Mouse (Mus musculus) liver, embryonic 16.5 days (tissue): ENCODE measurements around the gene Rbfox2. TPM values are rescaled to one million over a fixed set of nuclear protein-coding genes. Genes with fewer than 3 reads are reported as not detected.
"Not testable (repeated sequence)": the region's sequence is repeated elsewhere in the genome, so short reads cannot be mapped to it uniquely, and the experiment has no call there.

ENCODE experiments used
- ATAC-seq: fragments of 200-750 bp; cut with Nextera tagmentation; 2 replicates; pipeline ENCODE4 v1.8.0; 2017; ENCODE audit warnings: low read depth, mild to moderate bottlenecking, moderate number of reproducible peaks, moderate library complexity
- H3K27ac ChIP-seq: fragments of 300-500 bp; sonication (generic); 2 replicates; pipeline ENCODE4 v1.5.1; 2014; ENCODE audit warnings: mild to moderate bottlenecking, low read length
- H3K27me3 ChIP-seq: fragments of 300-500 bp; sonication (generic); 2 replicates; pipeline ENCODE4 v1.6.1; 2014; ENCODE audit warnings: low read depth, low read length, mixed read lengths; ENCODE audit not compliant: control insufficient read depth, insufficient read depth
- H3K36me3 ChIP-seq: fragments of 300-500 bp; sonication (generic); 2 replicates; pipeline ENCODE4 v1.6.1; 2014; ENCODE audit warnings: mild to moderate bottlenecking; ENCODE audit not compliant: control insufficient read depth, insufficient read depth
- H3K4me1 ChIP-seq: fragments of 300-500 bp; sonication (generic); 2 replicates; pipeline ENCODE4 v1.6.1; 2014; ENCODE audit warnings: low read depth, low read length, mixed read lengths; ENCODE audit not compliant: control insufficient read depth
- H3K4me2 ChIP-seq: fragments of 300-500 bp; sonication (generic); 2 replicates; pipeline ENCODE4 v1.6.1; 2014; ENCODE audit warnings: low read depth, low read length, mixed read lengths
- H3K4me3 ChIP-seq: fragments of 300-500 bp; sonication (generic); 2 replicates; pipeline ENCODE4 v1.5.1; 2014; ENCODE audit warnings: low read depth, mild to moderate bottlenecking, low read length
- H3K9ac ChIP-seq: fragments of 300-500 bp; sonication (generic); 2 replicates; pipeline ENCODE4 v1.6.1; 2014; ENCODE audit warnings: low read depth, low read length
- H3K9me3 ChIP-seq: fragments of 300-500 bp; sonication (generic); replicated peaks from 2 replicates; pipeline ENCODE4 v1.6.1; 2016; ENCODE audit warnings: low read length; ENCODE audit not compliant: control insufficient read depth
- WGBS: fragments of 180-500 bp; shearing (Covaris S2); extraction: QIAGEN DNeasy Blood & Tissue Kit; methylation state at CpG from one replicate; pipeline ENCODE4 v1.1.7; 2014; ENCODE audit not compliant: insufficient replicate concordance; 5-methylcytosine and 5-hydroxymethylcytosine counted together
- polyA plus RNA-seq: library from polyadenylated mRNA; unstranded; fragments of >200 nt; fragmentation: Nextera tagmentation; extraction: Ambion mirVana; gene quantifications from 2 replicates; pipeline ENCODE4 v1.2.1, GENCODE M21; 2015

The Rbfox2 gene
- polyA plus RNA-seq, 1 experiment from 2014 or later, result 12.7 TPM

- ATAC-seq, result no peak
- Histone ChIP-seq H3K27ac (peak overlapping the region; percentile 56), H3K4me2 (peak overlapping the region; percentile 45), H3K9ac (peak overlapping the region; percentile 19; the same call in 1 of the 2 replicates), H3K36me3 (no peaks in the 10 kb centered on the region), H3K4me3 (peak overlapping the region; percentile 41), H3K27me3 (no peaks in the 10 kb centered on the region), H3K4me1 (no peaks in the 10 kb centered on the region), H3K9me3 (no peaks in the 10 kb centered on the region)
- 34% methylated on average over 9 of the region's 9 CpGs for WGBS
Observed at GRCm38 (mm10) chr15:77336968-77337341, 30.2 kb upstream of the Rbfox2 start.

DNA sequence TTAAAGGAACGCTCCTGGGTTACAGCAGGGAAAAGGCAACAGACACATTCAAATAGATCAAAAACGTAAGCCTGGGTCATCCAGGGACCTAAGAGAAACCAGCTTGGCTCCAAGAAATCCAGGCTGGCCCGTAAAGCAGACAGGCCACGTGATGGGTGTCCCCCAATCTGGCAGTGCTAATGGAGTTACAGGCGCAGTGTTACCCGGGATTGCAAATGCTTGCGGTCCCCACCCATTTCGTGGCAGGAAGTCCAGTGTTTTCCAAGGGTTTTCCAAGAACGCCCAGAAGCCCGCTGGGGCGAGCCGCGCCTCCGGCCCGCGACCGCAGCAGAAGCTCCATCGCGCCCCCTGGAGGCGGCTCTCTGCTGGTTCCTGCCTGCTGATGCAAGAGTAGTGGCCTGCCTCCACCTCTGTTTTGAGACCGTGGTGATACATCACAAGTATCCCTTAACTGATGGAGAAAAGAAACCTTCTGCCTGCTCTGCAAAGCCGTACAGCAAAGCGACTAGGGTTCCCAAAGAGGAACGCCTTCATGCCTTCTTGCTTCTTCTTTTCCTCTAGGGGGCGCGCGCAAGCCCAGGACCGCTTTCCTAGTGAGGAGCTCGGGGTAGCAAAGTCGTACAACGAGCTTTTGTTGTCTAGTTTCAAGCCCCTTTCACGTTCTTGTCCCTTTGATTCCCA is 29.6 kb upstream of the Rbfox2 start:
- Histone ChIP-seq H3K27ac (peak overlapping the region; percentile 56), H3K9ac (peak overlapping the region; percentile 19; the same call in 1 of the 2 replicates), H3K27me3 (no peaks in the 10 kb centered on the region), H3K36me3 (no peaks in the 10 kb centered on the region), H3K9me3 (no peaks in the 10 kb centered on the region), H3K4me1 (no peaks in the 10 kb centered on the region), H3K4me2 (peak overlapping the region; percentile 45), H3K4me3 (peak overlapping the region; percentile 41)
- ATAC-seq, result no peak
- WGBS, result 5% methylated on average over 32 of the region's 32 CpGs

DNA sequence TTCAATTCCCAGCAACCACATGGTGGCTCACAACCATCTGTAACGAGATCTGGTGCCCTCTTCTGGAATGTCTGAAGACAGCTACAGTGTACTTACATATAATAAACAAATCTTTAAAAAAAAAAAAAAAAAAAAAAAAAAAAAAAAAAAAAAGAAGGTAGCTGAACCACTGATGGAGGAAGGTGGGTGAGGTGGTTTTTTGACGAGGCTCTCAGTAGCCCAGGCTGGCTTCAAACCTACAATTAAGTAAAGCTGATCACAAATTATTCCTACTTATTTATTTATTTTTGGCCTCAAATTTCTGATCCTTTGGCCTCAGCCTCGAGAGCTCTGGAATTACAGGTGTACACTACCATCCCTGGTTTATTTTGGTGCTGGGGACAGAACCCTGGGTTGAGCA is 28.4 kb upstream of the Rbfox2 start:
- H3K9ac ChIP-seq, H3K4me3 ChIP-seq, H3K27ac ChIP-seq, H3K27me3 ChIP-seq, ATAC-seq, H3K4me1 ChIP-seq, H3K4me2 ChIP-seq, H3K9me3 ChIP-seq, H3K36me3 ChIP-seq: not testable (repeated sequence)
- 51% methylated on average over 3 of the region's 3 CpGs for WGBS

GRCm38 (mm10) chr15:77332272-77332991 is 25.6 kb upstream of the Rbfox2 start:
- no peaks in the 10 kb centered on the region for H3K27me3 ChIP-seq
- H3K9ac ChIP-seq, result no peak overlapping the region
- H3K36me3 ChIP-seq, result no peaks in the 10 kb centered on the region
- ATAC-seq, result no peak
- WGBS, result 73% methylated on average over 7 of the region's 7 CpGs
- no peaks in the 10 kb centered on the region for H3K4me1 ChIP-seq
- no peaks in the 10 kb centered on the region for H3K9me3 ChIP-seq
- H3K27ac ChIP-seq, result no peak overlapping the region
- H3K4me2 ChIP-seq, result no peak overlapping the region
- H3K4me3 ChIP-seq, result no peak overlapping the region

DNA sequence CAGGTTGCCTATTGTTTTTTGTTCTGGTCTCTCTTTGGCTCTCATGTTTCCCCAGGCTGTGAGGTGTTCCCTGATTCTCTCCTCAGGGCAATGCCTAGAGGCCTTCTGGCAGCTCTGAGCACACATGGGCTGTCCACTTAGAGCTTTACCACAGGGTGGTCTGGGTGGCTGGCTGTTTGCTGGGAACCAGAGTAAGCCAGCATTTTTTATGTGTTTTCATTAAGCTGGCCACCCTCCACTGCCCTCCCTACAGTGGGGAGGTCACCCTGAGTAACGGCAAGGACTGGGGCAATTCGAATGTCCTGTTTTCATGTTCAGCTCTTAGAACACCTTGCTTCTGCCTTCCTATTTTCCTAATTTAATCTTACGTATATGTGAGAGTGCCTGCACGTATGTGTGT is 24.6 kb upstream of the Rbfox2 start:
- Histone ChIP-seq H3K27ac (no peak overlapping the region), H3K9ac (no peak overlapping the region), H3K4me1 (no peaks in the 10 kb centered on the region), H3K9me3 (no peaks in the 10 kb centered on the region), H3K36me3 (no peaks in the 10 kb centered on the region), H3K4me3 (no peak overlapping the region), H3K4me2 (no peak overlapping the region), H3K27me3 (no peaks in the 10 kb centered on the region)
- 57% methylated on average over 4 of the region's 4 CpGs for WGBS
- no peak for ATAC-seq

DNA sequence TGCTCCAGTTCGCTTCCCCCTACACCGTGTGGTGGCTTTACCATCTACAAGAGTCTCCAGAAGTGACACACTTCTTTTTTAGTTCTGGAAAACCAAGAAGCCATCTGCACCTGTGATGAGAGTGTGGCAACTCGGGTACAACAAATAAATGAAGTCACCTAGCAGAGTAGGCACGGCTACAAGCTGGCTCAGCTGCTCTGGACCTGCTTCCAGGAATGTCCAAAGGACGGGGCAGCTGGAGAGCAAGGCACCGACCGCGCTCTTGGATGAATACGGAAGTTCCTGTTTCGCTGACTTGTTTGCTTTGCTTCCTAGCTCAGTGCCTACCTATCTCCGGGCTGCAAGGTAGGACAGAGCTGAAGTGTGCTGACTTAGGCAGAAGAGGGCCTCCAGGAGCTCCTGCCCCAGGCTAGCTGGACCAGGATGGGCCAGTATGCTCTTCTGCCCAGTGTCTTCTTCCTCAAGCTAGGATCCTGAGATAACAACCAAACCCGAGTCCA is 22.9 kb upstream of the Rbfox2 start:
- H3K9ac ChIP-seq, result no peak overlapping the region
- no peaks in the 10 kb centered on the region for H3K9me3 ChIP-seq
- 44% methylated on average over 12 of the region's 12 CpGs for WGBS

DNA sequence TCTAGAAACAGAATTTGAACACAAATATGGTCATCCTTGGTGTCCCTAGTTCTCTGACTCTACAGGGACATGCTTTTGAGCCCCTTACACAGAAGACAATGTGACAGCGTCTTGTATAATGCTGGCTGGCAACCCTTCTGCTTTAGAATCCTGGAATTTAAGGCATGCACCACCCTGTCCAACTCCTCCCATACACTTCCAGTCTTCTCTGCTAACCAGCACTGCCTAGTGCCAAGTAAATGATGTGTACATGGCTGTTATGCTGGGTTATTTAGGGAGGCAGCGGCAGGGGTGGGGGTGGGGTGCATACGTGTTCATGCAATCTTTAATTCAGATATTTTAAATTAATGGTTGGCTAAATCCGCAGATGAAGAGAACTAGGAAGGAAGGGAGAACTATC is 19.6 kb upstream of the Rbfox2 start:
- WGBS, result 74% methylated on average over 4 of the region's 4 CpGs
- H3K4me2 ChIP-seq, result no peak overlapping the region
- no peaks in the 10 kb centered on the region for H3K9me3 ChIP-seq
- no peak overlapping the region for H3K4me3 ChIP-seq
- no peak overlapping the region for H3K9ac ChIP-seq
- ATAC-seq, result no peak
- no peak overlapping the region for H3K27ac ChIP-seq
- no peaks in the 10 kb centered on the region for H3K36me3 ChIP-seq
- no peaks in the 10 kb centered on the region for H3K4me1 ChIP-seq
- H3K27me3 ChIP-seq, result no peaks in the 10 kb centered on the region

More for the DNA sequence above, 22.9 kb upstream of the Rbfox2 start:
- H3K27ac ChIP-seq, result no peak overlapping the region
- H3K36me3 ChIP-seq, result no peaks in the 10 kb centered on the region
- H3K4me3 ChIP-seq, result no peak overlapping the region
- H3K4me1 ChIP-seq, result no peaks in the 10 kb centered on the region
- H3K27me3 ChIP-seq, result no peaks in the 10 kb centered on the region
- no peak overlapping the region for H3K4me2 ChIP-seq
- ATAC-seq, result no peak

- Histone ChIP-seq H3K4me2 (no peak overlapping the region), H3K27me3 (no peaks in the 10 kb centered on the region), H3K4me3 (no peak overlapping the region), H3K9ac (no peak overlapping the region), H3K4me1 (no peaks in the 10 kb centered on the region), H3K27ac (no peak overlapping the region), H3K9me3 (no peaks in the 10 kb centered on the region), H3K36me3 (no peaks in the 10 kb centered on the region)
- WGBS, result 67% methylated on average over 11 of the region's 11 CpGs
- ATAC-seq, result no peak
Observed at GRCm38 (mm10) chr15:77324426-77324825, 17.6 kb upstream of the Rbfox2 start.

DNA sequence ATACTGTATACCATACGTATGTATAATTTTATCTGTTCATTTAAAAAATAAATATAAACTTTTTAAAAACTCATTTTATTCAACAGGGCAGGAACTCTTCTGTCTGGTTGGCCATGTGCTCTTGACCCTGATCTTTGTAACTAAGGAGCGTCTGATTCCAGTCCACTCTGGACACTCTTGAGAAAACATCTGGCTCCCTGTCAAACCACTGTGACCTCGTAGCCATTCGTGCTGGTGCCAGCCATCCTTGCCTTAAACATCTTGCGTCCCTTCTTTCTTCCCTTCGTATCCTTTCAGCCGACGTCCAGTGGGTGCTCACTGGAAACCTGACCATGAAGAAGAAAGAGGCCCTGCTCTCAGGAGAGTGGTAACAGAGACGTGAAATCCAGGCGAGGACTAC is 16.4 kb upstream of the Rbfox2 start:
- Histone ChIP-seq H3K36me3 (no peaks in the 10 kb centered on the region), H3K27ac (no peak overlapping the region), H3K4me1 (no peaks in the 10 kb centered on the region), H3K4me2 (no peak overlapping the region), H3K4me3 (no peak overlapping the region), H3K27me3 (no peaks in the 10 kb centered on the region), H3K9ac (no peak overlapping the region), H3K9me3 (no peaks in the 10 kb centered on the region)
- WGBS, result 72% methylated on average over 10 of the region's 10 CpGs
- no peak for ATAC-seq
